Comparison of ENCODE assay signal across 31 mouse cellular contexts in the genomic region with DNA sequence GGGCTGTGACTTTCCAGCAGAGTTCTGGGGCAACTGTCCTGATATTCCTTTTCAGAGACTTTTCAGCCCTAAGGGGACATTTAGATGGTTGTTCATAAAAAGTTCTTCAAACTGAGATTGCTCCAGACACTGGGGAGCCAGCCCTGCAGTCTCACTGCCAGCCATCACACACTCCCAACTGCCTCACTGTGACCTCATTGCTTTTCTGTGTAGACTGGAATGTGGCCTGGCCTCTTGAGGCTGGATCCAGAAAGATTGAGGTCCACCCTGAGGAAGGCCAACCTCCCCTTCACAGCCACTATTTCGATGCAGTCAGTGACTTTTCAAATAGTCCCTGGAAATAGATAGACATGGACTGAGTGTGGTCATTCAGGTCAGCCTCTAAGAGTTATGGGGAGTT. TPM values are rescaled to one million over a fixed set of nuclear protein-coding genes. Genes with fewer than 3 reads are reported as not detected.
A peak's percentile ranks its signal among the peaks of the same experiment; 100 is the strongest.
DNase-seq lines count a peak whose midpoint lies in the region; ATAC-seq and TF ChIP-seq lines count a peak whose summit lies in the region.
"Had no signal": no experiment of that assay in that cellular context is flagged by ENCODE, and none has a peak within 500 bp of the region (broad histone marks: within the 10 kb centered on the region; RNA-seq: fewer than 3 reads in every experiment).

No protein-coding gene starts in this region.

- no peak for ATAC-seq in heart, embryonic 11.5 days (replicated peaks; ENCODE audit: insufficient number of reproducible peaks, low FRiP score, low TSS enrichment)
- ATAC-seq in lung, embryonic 14.5 days (ENCODE audit: insufficient read depth), result no peak
- no peak for ATAC-seq in heart, postnatal 0 days (ENCODE audit: insufficient read depth, low read depth)
- ATAC-seq: CD4-positive, CD25-positive, alpha-beta regulatory T cell, adult 4 months; forebrain, embryonic 14.5 days; hindbrain, postnatal 0 days; intestine, embryonic 15.5 days; liver, embryonic 12.5 days; liver, postnatal 0 days had no signal

- no peaks in the 10 kb centered on the region; the same call in 1 of the 2 replicates for H3K4me1 ChIP-seq in heart, embryonic 11.5 days (ENCODE audit: control insufficient read depth, insufficient read depth, low read length)
- no peaks in the 10 kb centered on the region for H3K4me1 ChIP-seq in lung, embryonic 14.5 days (ENCODE audit: insufficient read depth)
- no peaks in the 10 kb centered on the region for H3K4me1 ChIP-seq in heart, postnatal 0 days (ENCODE audit: control insufficient read depth, insufficient read depth)
- H3K4me1 ChIP-seq in forebrain, embryonic 10.5 days, result no peaks in the 10 kb centered on the region
- H3K4me1 ChIP-seq: heart, embryonic 15.5 days; hindbrain, embryonic 12.5 days; intestine, embryonic 15.5 days; liver, embryonic 12.5 days had no signal

- no peak for TF ChIP-seq CTCF in lung, embryonic 14.5 days (IDR thresholded peaks at IDR 0.05; ENCODE audit: low read depth)
- no peak for TF ChIP-seq CTCF in heart, postnatal 0 days (IDR thresholded peaks at IDR 0.05; ENCODE audit: low read depth)

- H3K27ac ChIP-seq in heart, embryonic 11.5 days (ENCODE audit: low read depth, low read length), result no peak overlapping the region
- H3K27ac ChIP-seq in lung, embryonic 14.5 days (ENCODE audit: low read depth), result no peak overlapping the region
- H3K27ac ChIP-seq in heart, postnatal 0 days (ENCODE audit: low read depth), result peak overlapping the region; percentile 30; the same call in 1 of the 2 replicates
- no peak overlapping the region for H3K27ac ChIP-seq in forebrain, embryonic 10.5 days
- H3K27ac ChIP-seq: heart, embryonic 15.5 days; hindbrain, embryonic 12.5 days; hindbrain, postnatal 0 days; intestine, embryonic 15.5 days; kidney, postnatal 0 days; liver, embryonic 12.5 days; stomach, embryonic 15.5 days had no signal

- TF ChIP-seq EP300 in heart, postnatal 0 days (IDR thresholded peaks at IDR 0.05; ENCODE audit: low read depth), result no peak

- peak; percentile 95 for DNase-seq in heart, adult 11 months
- peak; percentile 11 for DNase-seq in lung, embryonic 14.5 days
- no peak for DNase-seq in lung, postnatal 4 days
- no peak for DNase-seq in heart, postnatal 0 days (ENCODE audit: low spot score)
- peak; percentile 49 for DNase-seq in heart, postnatal 25 days (ENCODE audit: low spot score)
- no peak for DNase-seq in ovary, postnatal 14 days (ENCODE audit: low spot score)
- DNase-seq in forebrain, embryonic 10.5 days (ENCODE audit: extremely low spot score, low spot score), result no peak
- DNase-seq: adrenal gland, postnatal 25 days; cerebellum, adult 2 months; cerebellum, postnatal 36 days; kidney, adult 2 months; layer of hippocampus, postnatal 36 days; left cerebral cortex, postnatal 4 days; liver, postnatal 0 days; midbrain, embryonic 14.5 days; retina, postnatal 1 day; right cerebral cortex, postnatal 14 days had no signal

- 71% methylated on average over 1 of the region's 1 CpGs for WGBS in heart, embryonic 11.5 days (ENCODE audit: insufficient replicate concordance)
- 58% methylated on average over 1 of the region's 1 CpGs for WGBS in lung, embryonic 14.5 days
- 62% methylated on average over 1 of the region's 1 CpGs for WGBS in heart, postnatal 0 days
- WGBS in forebrain, embryonic 10.5 days, result 92% methylated on average over 1 of the region's 1 CpGs

- H3K4me2 ChIP-seq in heart, embryonic 11.5 days, result no peak overlapping the region
- H3K4me2 ChIP-seq in lung, embryonic 14.5 days, result no peak overlapping the region
- H3K4me2 ChIP-seq in heart, postnatal 0 days (ENCODE audit: low read depth, low read length), result no peak overlapping the region
- H3K4me2 ChIP-seq: heart, embryonic 15.5 days; hindbrain, embryonic 12.5 days; intestine, embryonic 15.5 days; liver, embryonic 12.5 days; stomach, embryonic 15.5 days had no signal

- no peaks in the 10 kb centered on the region for H3K9me3 ChIP-seq in heart, embryonic 11.5 days (replicated peaks; ENCODE audit: control insufficient read depth, low read length)
- H3K9me3 ChIP-seq in lung, embryonic 14.5 days (ENCODE audit: low read depth, low read length), result no peaks in the 10 kb centered on the region
- no peaks in the 10 kb centered on the region for H3K9me3 ChIP-seq in heart, postnatal 0 days (replicated peaks; ENCODE audit: control insufficient read depth, low read length)
- no peaks in the 10 kb centered on the region for H3K9me3 ChIP-seq in forebrain, embryonic 10.5 days
- H3K9me3 ChIP-seq: heart, embryonic 15.5 days; hindbrain, embryonic 12.5 days; intestine, embryonic 15.5 days; liver, embryonic 12.5 days; stomach, embryonic 15.5 days had no signal

- no peak overlapping the region for H3K9ac ChIP-seq in heart, embryonic 11.5 days (ENCODE audit: low read depth, low read length)
- H3K9ac ChIP-seq in lung, embryonic 14.5 days, result no peak overlapping the region
- H3K9ac ChIP-seq in heart, postnatal 0 days (replicated peaks; ENCODE audit: low read depth, low read length), result no peak overlapping the region
- H3K9ac ChIP-seq: heart, embryonic 15.5 days; hindbrain, embryonic 12.5 days; intestine, embryonic 15.5 days; liver, embryonic 12.5 days; liver, postnatal 0 days; stomach, embryonic 15.5 days had no signal

- no peak overlapping the region for H3K4me3 ChIP-seq in heart, embryonic 11.5 days (ENCODE audit: low read depth, low read length)
- H3K4me3 ChIP-seq in lung, embryonic 14.5 days (ENCODE audit: low read depth, low read length), result no peak overlapping the region
- H3K4me3 ChIP-seq in heart, postnatal 0 days (ENCODE audit: low read depth, low read length), result no peak overlapping the region
- H3K4me3 ChIP-seq in forebrain, embryonic 10.5 days, result no peak overlapping the region
- H3K4me3 ChIP-seq: heart, embryonic 15.5 days; hindbrain, embryonic 12.5 days; intestine, embryonic 15.5 days; liver, embryonic 12.5 days; stomach, embryonic 15.5 days had no signal

- intact Hi-C loops in heart, postnatal 25 days (cut with DNase I), result loop anchor here (2.0 kb wide), 1 partner anchor 115 kb away; no protein-coding TSS in a partner anchor

- no peaks in the 10 kb centered on the region for H3K36me3 ChIP-seq in heart, embryonic 11.5 days (ENCODE audit: control insufficient read depth, insufficient read depth, low read length)
- no peaks in the 10 kb centered on the region for H3K36me3 ChIP-seq in lung, embryonic 14.5 days (ENCODE audit: insufficient read depth)
- H3K36me3 ChIP-seq in heart, postnatal 0 days (replicated peaks; ENCODE audit: control insufficient read depth, insufficient read depth, low read length), result no peaks in the 10 kb centered on the region
- no peaks in the 10 kb centered on the region for H3K36me3 ChIP-seq in forebrain, embryonic 10.5 days (replicated peaks)
- H3K36me3 ChIP-seq: heart, embryonic 15.5 days; hindbrain, embryonic 12.5 days; intestine, embryonic 15.5 days; liver, embryonic 12.5 days; stomach, embryonic 15.5 days had no signal

- H3K27me3 ChIP-seq in heart, embryonic 11.5 days (ENCODE audit: control insufficient read depth, insufficient read depth, low read length), result no peaks in the 10 kb centered on the region
- no peaks in the 10 kb centered on the region for H3K27me3 ChIP-seq in lung, embryonic 14.5 days (ENCODE audit: insufficient read depth, low read length)
- no peaks in the 10 kb centered on the region for H3K27me3 ChIP-seq in heart, postnatal 0 days (ENCODE audit: control insufficient read depth, insufficient read depth, low read length)
- H3K27me3 ChIP-seq in forebrain, embryonic 10.5 days (ENCODE audit: poor library complexity, severe bottlenecking), result no peaks in the 10 kb centered on the region
- H3K27me3 ChIP-seq: heart, embryonic 15.5 days; hindbrain, embryonic 12.5 days; intestine, embryonic 15.5 days; liver, embryonic 12.5 days; stomach, embryonic 15.5 days had no signal

RNA-seq across cellular contexts. Expression of gene Mfap5, which starts 12.0 kb away (rescaled TPM):
- 5.4 and 5.9 TPM in 2 replicates for polyA plus RNA-seq in heart, embryonic 11.5 days (2014; fragmentation: Nextera tagmentation; extraction: Ambion mirVana)
- polyA plus RNA-seq in lung, embryonic 14.5 days (2014; fragmentation: Nextera tagmentation; extraction: Ambion mirVana), result 4.5 and 5.5 TPM in 2 replicates
- total RNA-seq in heart, postnatal 0 days (2014; rRNA removed; ENCODE audit: low replicate concordance), result 31.3 and 39.4 TPM in 2 replicates
- 61.1 and 73.5 TPM in 2 replicates for polyA plus RNA-seq in heart, postnatal 0 days (2015; fragmentation: Nextera tagmentation; extraction: Ambion mirVana)
- total RNA-seq in heart, postnatal 25 days (2021), result 10 to 100 TPM; 37.3 to 50.0 TPM
- polyA plus RNA-seq in forebrain, embryonic 10.5 days (2016; fragmentation: Nextera tagmentation; extraction: Ambion mirVana), result 0.12 and 0.42 TPM in 2 replicates
- total RNA-seq: layer of hippocampus, postnatal 36 days; monocyte, adult 5-6 weeks had no signal
- polyA plus RNA-seq: CD4-positive, CD25-positive, alpha-beta regulatory T cell, adult 4 months had no signal

RNA-seq across cellular contexts. Expression of gene Rimklb, which starts 19.1 kb away (rescaled TPM):
- 8.7 and 10.9 TPM in 2 replicates for polyA plus RNA-seq in heart, embryonic 11.5 days (2014; fragmentation: Nextera tagmentation; extraction: Ambion mirVana)
- 15.9 and 21.6 TPM in 2 replicates for polyA plus RNA-seq in lung, embryonic 14.5 days (2014; fragmentation: Nextera tagmentation; extraction: Ambion mirVana)
- total RNA-seq in heart, postnatal 0 days (2014; rRNA removed; ENCODE audit: low replicate concordance), result 0.27 TPM in 1 of 2 replicates, not detected in the other
- 0.48 and 0.79 TPM in 2 replicates for polyA plus RNA-seq in heart, postnatal 0 days (2015; fragmentation: Nextera tagmentation; extraction: Ambion mirVana)
- total RNA-seq in heart, postnatal 25 days (2021), result not detected
- 43.0 and 44.4 TPM in 2 replicates for polyA plus RNA-seq in forebrain, embryonic 10.5 days (2016; fragmentation: Nextera tagmentation; extraction: Ambion mirVana)
- total RNA-seq: monocyte, adult 5-6 weeks had no signal
- polyA plus RNA-seq: liver, postnatal 0 days had no signal

RNA-seq across cellular contexts. Expression of gene Aicda, which starts 35.9 kb away (rescaled TPM):
- polyA plus RNA-seq in heart, embryonic 11.5 days (2014; fragmentation: Nextera tagmentation; extraction: Ambion mirVana), result 0.16 TPM in 1 of 2 replicates, not detected in the other
- 0.09 TPM in 1 of 2 replicates, not detected in the other for polyA plus RNA-seq in lung, embryonic 14.5 days (2014; fragmentation: Nextera tagmentation; extraction: Ambion mirVana)
- not detected in 2 replicates for total RNA-seq in heart, postnatal 0 days (2014; rRNA removed; ENCODE audit: low replicate concordance)
- polyA plus RNA-seq in heart, postnatal 0 days (2015; fragmentation: Nextera tagmentation; extraction: Ambion mirVana), result not detected in 2 replicates
- total RNA-seq in heart, postnatal 25 days (2021), result not detected
- polyA plus RNA-seq in forebrain, embryonic 10.5 days (2016; fragmentation: Nextera tagmentation; extraction: Ambion mirVana), result not detected in 2 replicates
- total RNA-seq: adrenal gland, postnatal 25 days; gastrocnemius, adult 8-10 months; layer of hippocampus, postnatal 36 days; monocyte, adult 5-6 weeks had no signal
- polyA plus RNA-seq: cerebellum, adult 2 months; embryonic facial prominence, embryonic 11.5 days; frontal cortex, adult 2 months; heart, embryonic 15.5 days; intestine, embryonic 15.5 days; kidney, adult 2 months; kidney, postnatal 0 days; liver, embryonic 12.5 days; liver, postnatal 0 days had no signal

Comparison
In these comparisons a context has a peak if more than half of its experiments do, and no peak if none do; other contexts are left out.
1. DNase-seq: peak in heart, adult 11 months (single experiment), lung, embryonic 14.5 days (single experiment) and heart, postnatal 25 days (single experiment); none in lung, postnatal 4 days (0 of 2), heart, postnatal 0 days (single experiment), ovary, postnatal 14 days (single experiment) and forebrain, embryonic 10.5 days (single experiment).